Mouse (Mus musculus) bone marrow, adult 2 months (tissue): ENCODE results near the gene Prc1. TPM values are rescaled to one million over a fixed set of nuclear protein-coding genes. Genes with fewer than 3 reads are reported as not detected.
A peak's percentile ranks its signal among the peaks of the same experiment; 100 is the strongest.

Source experiments
- H3K27ac ChIP-seq: fragments of 200-500 bp; 2 replicates; pipeline ENCODE4 v1.5.1; 2012; ENCODE audit warnings: low read depth, mild to moderate bottlenecking, control low read depth, inconsistent platforms, low read length; ENCODE audit not compliant: control insufficient read depth, poor library complexity, insufficient read depth
- H3K4me1 ChIP-seq: fragments of 200-500 bp; 2 replicates; pipeline ENCODE4 v1.6.1; 2011; ENCODE audit warnings: low read length; ENCODE audit not compliant: control insufficient read depth, insufficient read depth
- H3K4me3 ChIP-seq: fragments of 200-500 bp; replicated peaks from 2 replicates; pipeline ENCODE3; 2011; ENCODE audit warnings: mild to moderate bottlenecking, low read depth, low read length, control low read depth; ENCODE audit not compliant: control insufficient read depth
- CTCF ChIP-seq: fragments of 200-500 bp; IDR thresholded peaks from 2 replicates; pipeline ENCODE4 v1.5.1; 2011; ENCODE audit warnings: low read length, control low read depth; ENCODE audit not compliant: control insufficient read depth, insufficient read depth
- POLR2A ChIP-seq: fragments of 200-500 bp; IDR thresholded peaks from 2 replicates; pipeline ENCODE4 v1.6.1; 2011; ENCODE audit warnings: low read depth, mild to moderate bottlenecking, control low read depth, low read length, borderline replicate concordance; ENCODE audit not compliant: control insufficient read depth
- WGBS: fragments of 180-500 bp; shearing (Covaris S2); methylation state at CpG from one replicate; pipeline ENCODE4 v1.1.7; 2018; 5-methylcytosine and 5-hydroxymethylcytosine counted together
- polyA plus RNA-seq: library from polyadenylated mRNA; stranded (reverse); fragments of >200 nt; gene quantifications from 2 replicates; pipeline ENCODE4 v1.2.4, GENCODE M21; 2011; ENCODE audit warnings: low replicate concordance; ENCODE audit not compliant: missing spikeins, insufficient read depth, insufficient read length

Gene Prc1
- polyA plus RNA-seq, 1 experiment = 172 TPM

DNA sequence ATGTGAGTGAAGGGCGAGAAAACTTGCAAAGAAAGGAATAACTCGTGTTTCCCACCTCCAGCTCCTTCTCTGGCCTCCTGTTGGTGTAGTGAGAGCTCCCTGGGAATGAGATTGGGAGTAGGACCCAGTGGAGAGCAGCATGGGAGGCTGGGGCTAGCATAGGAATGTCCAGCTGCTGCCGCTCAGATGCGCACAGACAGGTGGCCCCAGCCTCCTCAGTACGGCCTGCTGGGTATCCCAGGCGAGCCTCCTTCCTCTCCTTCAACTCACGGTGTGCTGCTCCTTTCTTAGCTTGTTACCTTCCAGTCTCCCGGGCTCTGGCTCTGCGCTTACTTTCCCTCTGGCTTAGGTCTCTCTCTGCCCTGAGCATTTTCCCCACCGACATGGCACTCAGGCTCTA, 14.2 kb upstream of the Prc1 start:
- WGBS = 88% methylated on average over 10 of the region's 10 CpGs
- no peaks in the 10 kb centered on the region for H3K4me1 ChIP-seq

GRCm38 (mm10) chr7:80280998-80281397, 13.3 kb upstream of the Prc1 start:
- WGBS = 87% methylated on average over 2 of the region's 2 CpGs

More for the DNA sequence above, 14.2 kb upstream of the Prc1 start:
- TF ChIP-seq POLR2A (no peak), CTCF (no peak)
- no peak overlapping the region for H3K27ac ChIP-seq
- no peak overlapping the region for H3K4me3 ChIP-seq

DNA sequence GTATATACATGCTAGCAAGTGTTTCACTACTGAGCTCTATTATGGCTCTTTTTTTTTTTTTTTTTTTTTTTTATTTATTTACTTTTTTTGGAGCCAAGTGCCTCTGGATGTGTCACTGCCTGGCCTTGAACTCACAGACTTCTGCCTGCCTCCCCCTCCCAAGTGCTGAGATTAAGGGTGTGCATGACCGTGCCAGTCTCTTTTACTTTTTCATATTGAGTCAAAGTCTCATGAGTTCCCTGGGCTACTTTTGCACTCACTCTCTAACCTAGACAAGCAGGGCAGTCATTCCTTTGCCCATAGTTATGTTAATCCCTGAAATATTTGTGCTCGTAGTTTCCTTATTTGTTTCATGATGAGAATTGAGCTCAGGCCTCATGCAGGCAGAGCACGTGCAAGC, 12.6 kb upstream of the Prc1 start:
- TF ChIP-seq POLR2A (no peak), CTCF (no peak)
- Histone ChIP-seq H3K4me1 (no peaks in the 10 kb centered on the region), H3K27ac (no peak overlapping the region), H3K4me3 (no peak overlapping the region)
- WGBS = 75% methylated on average over 3 of the region's 3 CpGs

More at GRCm38 (mm10) chr7:80280998-80281397, 13.3 kb upstream of the Prc1 start:
- H3K27ac ChIP-seq = no peak overlapping the region
- H3K4me3 ChIP-seq = no peak overlapping the region
- TF ChIP-seq POLR2A = no peak
- no peak for TF ChIP-seq CTCF
- H3K4me1 ChIP-seq = no peaks in the 10 kb centered on the region

- H3K4me3 ChIP-seq = no peak overlapping the region
- no peaks in the 10 kb centered on the region for H3K4me1 ChIP-seq
- H3K27ac ChIP-seq = no peak overlapping the region
- TF ChIP-seq POLR2A (no peak), CTCF (no peak)
- 80% methylated on average over 3 of the region's 3 CpGs for WGBS
Measured at GRCm38 (mm10) chr7:80283226-80283918, 10.9 kb upstream of the Prc1 start.

GRCm38 (mm10) chr7:80284391-80284790, 9.9 kb upstream of the Prc1 start:
- Histone ChIP-seq H3K4me3 (no peak overlapping the region), H3K27ac (no peak overlapping the region), H3K4me1 (no peaks in the 10 kb centered on the region)
- WGBS = 89% methylated on average over 5 of the region's 5 CpGs
- no peak for TF ChIP-seq CTCF
- TF ChIP-seq POLR2A = no peak

DNA sequence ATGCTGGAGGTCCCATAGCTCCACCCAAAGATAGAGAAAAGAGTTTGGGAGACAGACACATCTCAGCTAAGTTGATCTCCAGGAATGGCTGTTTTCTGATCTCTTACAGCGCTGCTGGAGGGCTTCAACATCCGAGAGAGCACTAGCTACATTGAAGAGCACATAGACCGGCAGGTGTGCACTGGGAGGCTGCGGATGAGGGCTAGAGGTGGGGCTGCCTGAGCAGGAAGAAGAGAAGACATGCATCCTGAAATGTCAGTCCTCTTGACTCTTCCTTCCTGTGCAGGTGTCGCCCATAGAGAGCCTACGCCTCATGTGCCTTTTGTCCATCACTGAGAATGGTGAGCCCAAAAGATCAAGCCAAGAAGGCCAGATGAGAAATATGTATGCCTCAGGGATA, 8.5 kb upstream of the Prc1 start:
- no peaks in the 10 kb centered on the region for H3K4me1 ChIP-seq
- WGBS = 84% methylated on average over 6 of the region's 6 CpGs
- H3K27ac ChIP-seq = no peak overlapping the region
- TF ChIP-seq CTCF = no peak
- H3K4me3 ChIP-seq = no peak overlapping the region

DNA sequence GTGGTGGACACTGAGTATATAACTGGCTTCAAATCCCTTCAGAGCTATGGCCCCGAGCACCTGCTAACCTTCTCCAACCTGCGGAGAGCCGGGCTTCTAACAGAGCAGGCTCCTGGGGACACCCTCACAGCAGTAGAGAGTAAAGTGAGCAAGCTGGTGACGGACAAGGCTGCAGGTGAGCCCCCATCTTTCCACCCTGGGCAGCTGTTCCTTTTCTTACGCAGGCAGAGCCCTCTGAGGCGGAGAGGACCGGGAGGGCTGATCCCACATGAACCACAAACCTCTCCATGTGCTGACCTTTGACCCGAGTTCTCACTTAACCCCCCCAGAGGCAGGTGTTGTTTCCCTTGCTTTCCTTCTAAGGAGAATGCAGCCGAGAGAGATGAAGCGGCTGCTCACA, 6.5 kb upstream of the Prc1 start:
- no peak for TF ChIP-seq CTCF
- TF ChIP-seq POLR2A = no peak
- H3K27ac ChIP-seq = no peak overlapping the region
- no peaks in the 10 kb centered on the region; the same call in 1 of the 2 replicates for H3K4me1 ChIP-seq
- WGBS = 86% methylated on average over 10 of the region's 10 CpGs
- H3K4me3 ChIP-seq = no peak overlapping the region

GRCm38 (mm10) chr7:80294764-80295648, 756 bp downstream of the Prc1 start:
- TF ChIP-seq CTCF (no peak), POLR2A (no peak)
- peak overlapping the region; percentile 80 for H3K27ac ChIP-seq
- no peaks in the 10 kb centered on the region; the same call in 1 of the 2 replicates for H3K4me1 ChIP-seq
- 8% methylated on average over 37 of the region's 37 CpGs for WGBS
- peak overlapping the region; percentile 89 for H3K4me3 ChIP-seq
